Mouse (Mus musculus): ENCODE measurements around the gene Foxf1.

The Foxf1 gene

GRCm38 (mm10) chr8:121084210-121084951 lies at the start of gene Foxf1:
TSS of gene Foxf1 (plus strand) at chr8:121084386.
- no peak for DNase-seq (ENCODE audit: low spot score)

GRCm38 (mm10) chr8:121035611-121036010 lies 48.6 kb upstream of the Foxf1 start:
- no peak for DNase-seq (ENCODE audit: low spot score)

GRCm38 (mm10) chr8:121043719-121044440 lies 40.3 kb upstream of the Foxf1 start:
- DNase-seq (ENCODE audit: low spot score): no peak

GRCm38 (mm10) chr8:121047441-121047840 lies 36.7 kb upstream of the Foxf1 start:
- DNase-seq (ENCODE audit: low spot score): no peak

GRCm38 (mm10) chr8:121058081-121058480 lies 26.1 kb upstream of the Foxf1 start:
- no peak for DNase-seq (ENCODE audit: low spot score)

GRCm38 (mm10) chr8:121059098-121059497 lies 25.1 kb upstream of the Foxf1 start:
- DNase-seq (ENCODE audit: low spot score): no peak

GRCm38 (mm10) chr8:121062521-121062920 lies 21.7 kb upstream of the Foxf1 start:
- no peak for DNase-seq (ENCODE audit: low spot score)

GRCm38 (mm10) chr8:121063649-121064048 lies 20.5 kb upstream of the Foxf1 start:
- no peak for DNase-seq (ENCODE audit: low spot score)

- no peak for DNase-seq (ENCODE audit: low spot score)
Measured at GRCm38 (mm10) chr8:121071454-121071853, 12.7 kb upstream of the Foxf1 start.

- no peak for DNase-seq (ENCODE audit: low spot score)
Measured at GRCm38 (mm10) chr8:121072406-121073130, 11.6 kb upstream of the Foxf1 start.

GRCm38 (mm10) chr8:121073174-121074107 lies 10.7 kb upstream of the Foxf1 start:
- no peak for DNase-seq (ENCODE audit: low spot score)

GRCm38 (mm10) chr8:121074108-121074847 lies 9.9 kb upstream of the Foxf1 start:
- DNase-seq (ENCODE audit: low spot score): no peak

GRCm38 (mm10) chr8:121074848-121075145 lies 9.4 kb upstream of the Foxf1 start:
- DNase-seq (ENCODE audit: low spot score): no peak

GRCm38 (mm10) chr8:121075936-121076335 lies 8.2 kb upstream of the Foxf1 start:
- no peak for DNase-seq (ENCODE audit: low spot score)

GRCm38 (mm10) chr8:121076555-121076954 lies 7.6 kb upstream of the Foxf1 start:
- DNase-seq (ENCODE audit: low spot score): no peak

- no peak for DNase-seq (ENCODE audit: low spot score)
Measured at GRCm38 (mm10) chr8:121078721-121079120, 5.5 kb upstream of the Foxf1 start.

- no peak for DNase-seq (ENCODE audit: low spot score)
Measured at GRCm38 (mm10) chr8:121079201-121079600, 5.0 kb upstream of the Foxf1 start.

GRCm38 (mm10) chr8:121079944-121080343 lies 4.2 kb upstream of the Foxf1 start:
- no peak for DNase-seq (ENCODE audit: low spot score)

- DNase-seq (ENCODE audit: low spot score): no peak
Measured at GRCm38 (mm10) chr8:121080361-121081090, 3.7 kb upstream of the Foxf1 start.

- no peak for DNase-seq (ENCODE audit: low spot score)
Measured at GRCm38 (mm10) chr8:121081398-121081797, 2.8 kb upstream of the Foxf1 start.
